Mouse (Mus musculus) activated CD4-positive, CD25-positive, alpha-beta regulatory T cell, adult 9 weeks (primary cell): ENCODE data around the gene Fhad1. TPM values are rescaled to one million over a fixed set of nuclear protein-coding genes. Genes with fewer than 3 reads are reported as not detected.

Experiments used
- polyA plus RNA-seq: library from polyadenylated mRNA; unstranded; fragments of 100-300 nt; shearing (Covaris generic); gene quantifications from one replicate; pipeline ENCODE4 v1.2.1, GENCODE M21; 2017

Gene Fhad1
- 0.46 TPM for polyA plus RNA-seq

DNA sequence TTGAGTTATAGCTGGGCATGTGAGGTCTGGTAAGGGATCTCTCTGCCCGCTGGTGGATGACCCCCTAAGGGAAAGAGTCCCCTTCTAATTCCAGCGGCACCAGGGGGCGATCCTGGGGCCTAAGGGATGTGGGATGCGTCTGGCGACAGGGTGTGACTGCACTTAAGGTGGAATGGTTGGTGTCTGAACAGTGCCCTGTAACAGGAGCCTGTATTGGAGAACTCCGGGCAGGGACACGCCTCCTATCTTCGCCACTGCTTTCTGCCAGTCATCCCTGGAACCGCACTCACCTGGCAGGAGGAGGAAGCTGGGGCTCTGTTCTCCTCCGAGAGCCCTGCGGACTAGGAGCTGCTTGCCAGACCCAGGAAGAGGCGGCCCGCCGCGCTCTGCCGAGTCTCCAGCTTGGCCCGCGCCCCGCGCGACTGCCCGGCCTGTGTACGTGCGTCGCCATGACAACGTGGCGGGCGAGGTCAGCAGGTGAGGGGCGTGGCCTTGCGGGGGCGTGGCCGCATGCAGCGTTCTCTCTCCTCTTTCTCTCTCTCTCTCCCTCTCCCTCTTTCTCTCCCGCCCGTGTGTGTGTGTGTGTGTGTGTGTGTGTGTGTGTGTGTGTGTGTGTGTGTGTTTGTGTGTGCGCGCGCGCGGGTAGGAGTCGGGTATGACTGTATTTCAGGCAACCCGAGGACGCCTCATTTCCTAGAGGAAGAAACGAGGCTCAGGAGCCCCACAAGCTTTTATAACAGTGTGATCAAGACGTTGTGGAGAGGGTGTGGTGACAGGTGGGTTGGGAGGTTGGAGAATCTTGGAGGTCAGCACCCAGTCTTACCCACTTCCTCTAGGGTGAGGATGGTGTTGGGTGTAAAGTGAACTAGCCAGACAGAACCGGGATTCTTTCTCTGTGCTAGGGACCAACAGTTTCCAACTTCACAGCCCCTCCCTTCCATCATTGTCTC is at the start of gene Fhad1:
Gene Fhad1 (minus strand): TSS at position 424 of the 950 bp plus-strand sequence.

DNA sequence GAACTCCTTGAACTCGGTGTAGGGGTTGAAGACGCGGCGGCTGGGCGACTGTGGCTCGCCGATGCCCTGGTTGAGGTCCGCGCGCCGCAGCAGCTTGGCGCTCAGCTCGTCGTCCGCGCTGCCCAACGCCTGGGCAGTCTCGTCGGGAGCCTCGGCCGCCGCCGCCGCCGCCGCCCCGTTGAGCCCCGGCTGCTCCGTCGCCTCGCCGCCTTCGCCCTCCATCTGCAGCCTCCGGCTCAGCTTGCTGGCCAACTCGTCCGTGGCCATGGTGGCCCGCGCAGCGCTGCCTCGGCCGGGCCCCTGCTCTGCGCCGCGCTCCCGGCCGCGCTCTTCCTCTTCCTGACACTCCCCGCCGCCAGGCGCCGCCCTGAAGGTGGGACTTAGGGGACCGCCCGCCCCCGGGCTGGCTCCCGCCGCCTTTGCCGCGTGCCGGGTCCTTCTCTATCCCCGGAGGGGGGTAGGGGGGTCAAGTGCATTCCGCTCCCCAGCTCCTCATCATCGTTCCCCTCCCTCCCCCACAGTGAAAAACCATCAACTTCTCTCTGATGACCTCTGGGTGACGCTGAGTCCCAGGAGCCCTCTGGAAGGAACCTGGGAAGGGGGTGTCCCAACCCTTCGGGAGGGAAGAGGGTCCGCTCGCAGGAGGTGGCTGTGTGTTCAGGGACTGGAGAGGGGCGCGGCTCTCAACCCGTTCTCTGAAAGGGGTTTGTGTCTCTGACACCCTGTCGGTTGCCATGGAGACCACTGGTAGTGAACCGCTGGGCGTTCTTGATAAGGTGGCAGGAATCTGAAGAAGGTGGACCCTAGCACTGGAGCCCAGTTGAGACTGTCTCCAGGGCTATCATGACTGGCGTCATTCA is 140.1 kb downstream of the Fhad1 start, which contains the start of gene Efhd2:
Gene Efhd2 (minus strand): TSS at position 320 of the 860 bp plus-strand sequence.

DNA sequence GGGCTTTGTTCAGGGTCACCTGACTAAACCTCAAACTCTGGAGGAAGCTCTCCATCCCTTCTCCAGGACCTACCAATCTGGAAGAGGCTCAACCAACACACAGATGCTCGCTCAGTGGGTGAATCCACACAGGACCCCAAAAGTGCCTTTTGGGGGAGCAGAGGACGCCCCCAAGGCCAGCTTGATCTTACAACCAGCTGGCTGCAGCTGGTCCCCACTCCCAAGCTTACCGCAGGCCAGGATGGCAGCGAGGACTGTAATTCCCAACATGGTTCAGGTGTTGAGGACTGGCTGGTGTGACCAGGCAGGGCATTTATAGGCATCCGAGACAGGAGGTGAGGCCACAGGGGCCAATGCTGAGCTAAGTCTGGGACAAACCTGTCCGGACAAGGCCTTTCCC is 168.9 kb downstream of the Fhad1 start, which contains the start of gene Ctrc:
Gene Ctrc (minus strand): TSS at position 361 of the 400 bp plus-strand sequence.

Other genes starting within 250 kb of the Fhad1 start
- gene Dnajc16, start 224.2 kb downstream of the Fhad1 start, polyA plus RNA-seq, result 4.9 TPM
- gene Casp9, start 221.5 kb downstream of the Fhad1 start, polyA plus RNA-seq, result 20.3 TPM
- not detected for gene Cela2a, start 188.9 kb downstream of the Fhad1 start, polyA plus RNA-seq
- not detected for gene Ctrc, start 168.7 kb downstream of the Fhad1 start, polyA plus RNA-seq
- gene Efhd2, start 140.2 kb downstream of the Fhad1 start, polyA plus RNA-seq, result 15.0 TPM
- gene Tmem51, start 69.2 kb upstream of the Fhad1 start, polyA plus RNA-seq, result 3.0 TPM
- gene Kazn, start 224.3 kb upstream of the Fhad1 start, polyA plus RNA-seq, result 0.12 TPM